Mouse (Mus musculus): Measurements from ENCODE around the gene Pgm3. TPM values are rescaled to one million over a fixed set of nuclear protein-coding genes. Genes with fewer than 3 reads are reported as not detected.
"Not testable (repeated sequence)": the region's sequence is repeated elsewhere in the genome, so short reads cannot be mapped to it uniquely, and the experiment has no call there.

Gene Pgm3
- total and polyA plus RNA-seq, 3 experiments = 3.2 to 6.5 (median 6.2) TPM

- Histone ChIP-seq H3K27ac (no peak overlapping the region), H3K27me3 (ENCODE audit: control insufficient read depth, insufficient read depth, low read length) (no peaks in the 10 kb centered on the region), H3K9ac (ENCODE audit: low read depth, low read length) (no peak overlapping the region), H3K79me2 (replicated peaks; ENCODE audit: control insufficient read depth, insufficient read depth, low read length) (no peaks in the 10 kb centered on the region), H3K4me3 (no peak overlapping the region), H3K36me3 (ENCODE audit: control insufficient read depth, insufficient read depth, low read length) (no peaks in the 10 kb centered on the region), H3K4me1 (ENCODE audit: control insufficient read depth, insufficient read depth, low read length) (peaks cover 2% of the 10 kb centered on the region; the same call in 1 of the 2 replicates)
- 66% methylated on average over 6 of the region's 6 CpGs for WGBS
- TF ChIP-seq EP300 (IDR thresholded peaks at IDR 0.05; ENCODE audit: insufficient read depth, low read depth, low read length) (no peak), CTCF (IDR thresholded peaks at IDR 0.05) (no peak), POLR2A (IDR thresholded peaks at IDR 0.05; ENCODE audit: insufficient read depth, low read depth, low read length) (no peak)
- no peak for DNase-seq
- intact Hi-C loops (cut with DNase I) = no loop called here
These were observed 34.1 kb upstream of the Pgm3 start for GRCm38 (mm10) chr9:86605776-86606175.

- H3K4me1 ChIP-seq (ENCODE audit: control insufficient read depth, insufficient read depth, low read length) = peaks cover 3% of the 10 kb centered on the region; the same call in 1 of the 2 replicates
- H3K36me3 ChIP-seq (ENCODE audit: control insufficient read depth, insufficient read depth, low read length) = no peaks in the 10 kb centered on the region
- DNase-seq = no peak
- no peaks in the 10 kb centered on the region for H3K79me2 ChIP-seq (replicated peaks; ENCODE audit: control insufficient read depth, insufficient read depth, low read length)
- no peak overlapping the region for H3K4me3 ChIP-seq
- H3K27me3 ChIP-seq (ENCODE audit: control insufficient read depth, insufficient read depth, low read length) = no peaks in the 10 kb centered on the region
- intact Hi-C loops (cut with DNase I) = loop anchor here (10.0 kb wide), 2 partner anchors 95 to 645 kb away; partner anchors contain the start of gene Me1
- TF ChIP-seq EP300 (IDR thresholded peaks at IDR 0.05; ENCODE audit: insufficient read depth, low read depth, low read length) = no peak
- no peak for TF ChIP-seq POLR2A (IDR thresholded peaks at IDR 0.05; ENCODE audit: insufficient read depth, low read depth, low read length)
- no peak for TF ChIP-seq CTCF (IDR thresholded peaks at IDR 0.05)
- WGBS = 15% methylated on average over 8 of the region's 8 CpGs
- no peak overlapping the region for H3K27ac ChIP-seq
- H3K9ac ChIP-seq (ENCODE audit: low read depth, low read length) = no peak overlapping the region
These were observed 28.2 kb upstream of the Pgm3 start for GRCm38 (mm10) chr9:86599723-86600303.

GRCm38 (mm10) chr9:86596983-86597382, 25.3 kb upstream of the Pgm3 start:
- intact Hi-C loops (cut with DNase I) = loop anchor here (10.0 kb wide), 2 partner anchors 98 to 648 kb away; partner anchors contain the start of gene Me1
- not testable (repeated sequence) for H3K4me1 ChIP-seq (ENCODE audit: control insufficient read depth, insufficient read depth, low read length); H3K36me3 ChIP-seq (ENCODE audit: control insufficient read depth, insufficient read depth, low read length); H3K9ac ChIP-seq (ENCODE audit: low read depth, low read length); H3K27ac ChIP-seq; H3K27me3 ChIP-seq (ENCODE audit: control insufficient read depth, insufficient read depth, low read length); H3K4me3 ChIP-seq; DNase-seq; H3K79me2 ChIP-seq (replicated peaks; ENCODE audit: control insufficient read depth, insufficient read depth, low read length)

GRCm38 (mm10) chr9:86594357-86594767, 22.7 kb upstream of the Pgm3 start:
- H3K79me2 ChIP-seq (replicated peaks; ENCODE audit: control insufficient read depth, insufficient read depth, low read length); H3K36me3 ChIP-seq (ENCODE audit: control insufficient read depth, insufficient read depth, low read length); H3K27ac ChIP-seq; H3K27me3 ChIP-seq (ENCODE audit: control insufficient read depth, insufficient read depth, low read length); DNase-seq; H3K4me1 ChIP-seq (ENCODE audit: control insufficient read depth, insufficient read depth, low read length); H3K9ac ChIP-seq (ENCODE audit: low read depth, low read length); H3K4me3 ChIP-seq: not testable (repeated sequence)
- WGBS = 14% methylated on average over 10 of the region's 10 CpGs
- intact Hi-C loops (cut with DNase I) = loop anchor here (10.0 kb wide), 2 partner anchors 100 to 650 kb away; partner anchors contain the start of gene Me1

- Histone ChIP-seq H3K27ac (no peak overlapping the region), H3K27me3 (ENCODE audit: control insufficient read depth, insufficient read depth, low read length) (no peaks in the 10 kb centered on the region), H3K4me3 (no peak overlapping the region), H3K9ac (ENCODE audit: low read depth, low read length) (no peak overlapping the region), H3K36me3 (ENCODE audit: control insufficient read depth, insufficient read depth, low read length) (no peaks in the 10 kb centered on the region), H3K4me1 (ENCODE audit: control insufficient read depth, insufficient read depth, low read length) (no peaks in the 10 kb centered on the region), H3K79me2 (replicated peaks; ENCODE audit: control insufficient read depth, insufficient read depth, low read length) (no peaks in the 10 kb centered on the region)
- WGBS = 64% methylated on average over 19 of the region's 19 CpGs
- no peak for TF ChIP-seq POLR2A (IDR thresholded peaks at IDR 0.05; ENCODE audit: insufficient read depth, low read depth, low read length)
- TF ChIP-seq CTCF (IDR thresholded peaks at IDR 0.05) = peak; percentile 87
- intact Hi-C loops (cut with DNase I) = loop anchor here (1.0 to 10.0 kb wide), 4 partner anchors 102 to 652 kb away; partner anchors contain the start of gene Me1
- DNase-seq = peak in 1 of 2 experiments; percentile 34
These were observed 21.3 kb upstream of the Pgm3 start for GRCm38 (mm10) chr9:86592676-86593668.
